Mouse (Mus musculus) thymus, postnatal 14 days (tissue): Measurements from ENCODE around the gene S100a1.
A peak's percentile ranks its signal among the peaks of the same experiment; 100 is the strongest.

Source experiments
- DNase-seq: peaks from one replicate; pipeline ENCODE4 v3.0.0; 2021

Gene S100a1

DNA sequence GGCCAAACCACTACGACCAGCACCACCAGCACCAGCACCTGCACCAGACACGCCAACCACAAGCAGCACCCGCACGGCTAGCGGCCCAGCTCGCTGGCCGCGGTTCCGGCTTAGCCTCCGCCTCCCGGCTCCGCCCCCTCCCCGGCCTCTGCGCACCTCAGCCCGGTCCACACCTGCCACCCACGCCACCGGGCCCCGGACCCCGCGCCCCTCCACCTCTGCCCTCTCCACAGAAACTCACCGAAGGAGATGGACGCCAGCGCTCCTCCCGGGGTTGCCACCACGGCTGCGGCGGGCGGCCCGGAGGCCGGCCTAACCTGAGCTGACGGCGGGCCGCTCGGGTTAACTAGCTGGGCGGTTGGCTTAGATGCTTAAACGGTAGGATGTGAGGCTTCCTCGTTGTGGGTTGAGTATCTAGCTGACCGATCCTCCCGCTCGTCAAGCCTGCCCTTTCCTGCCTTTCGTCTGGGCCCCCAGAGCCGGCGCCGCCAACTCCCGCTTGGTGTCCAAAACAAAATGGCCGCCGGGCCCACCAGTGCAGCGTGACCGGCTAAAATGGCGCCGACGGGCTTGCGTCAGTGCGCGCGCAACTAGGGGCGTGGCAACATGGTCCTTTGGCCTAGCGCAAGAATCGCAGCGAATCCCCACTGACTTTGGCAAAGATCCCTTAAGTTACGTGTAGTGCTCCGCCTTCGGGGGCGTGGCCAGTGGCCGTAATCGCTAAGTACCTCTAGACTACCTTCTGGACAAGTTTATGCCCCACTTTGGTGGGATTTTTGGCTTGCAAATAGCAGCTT is 5.0 kb downstream of the S100a1 start, which contains the start of gene Chtop:
Chtop (minus strand) TSS at position 549 of the 797 bp plus-strand sequence.
- DNase-seq = peak; percentile 100

DNA sequence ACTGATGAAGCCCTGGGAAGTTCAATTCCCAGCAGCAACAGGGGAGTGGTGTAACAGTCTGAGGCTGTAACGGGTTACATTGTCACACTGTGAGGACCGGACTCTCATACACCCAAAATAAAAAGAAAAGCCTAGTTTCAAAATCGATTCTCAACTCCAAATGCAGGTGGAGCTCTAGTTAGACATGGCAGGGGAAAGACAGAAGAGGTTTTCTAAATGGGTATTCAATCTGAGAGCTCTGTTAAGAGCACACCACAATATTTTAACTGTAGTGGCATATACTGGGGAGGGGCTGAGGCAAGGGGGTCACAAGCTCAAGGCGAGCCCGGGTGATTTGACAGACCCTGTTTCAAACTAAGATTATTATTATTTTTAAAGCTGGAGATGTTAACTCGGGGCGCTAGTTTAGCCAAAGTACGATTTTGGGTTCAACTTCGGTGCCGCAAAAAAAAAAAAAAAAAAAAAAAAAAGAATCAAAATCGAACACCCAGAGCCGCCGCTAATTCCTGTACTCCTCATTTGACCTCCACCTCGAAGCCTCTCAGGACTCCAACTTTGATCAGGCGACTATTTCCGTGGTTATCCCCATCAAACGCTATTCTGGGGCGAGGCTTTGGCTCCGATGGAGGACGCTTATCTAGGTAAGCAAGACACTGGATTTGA is 5.8 kb downstream of the S100a1 start:
- DNase-seq = no peak

DNA sequence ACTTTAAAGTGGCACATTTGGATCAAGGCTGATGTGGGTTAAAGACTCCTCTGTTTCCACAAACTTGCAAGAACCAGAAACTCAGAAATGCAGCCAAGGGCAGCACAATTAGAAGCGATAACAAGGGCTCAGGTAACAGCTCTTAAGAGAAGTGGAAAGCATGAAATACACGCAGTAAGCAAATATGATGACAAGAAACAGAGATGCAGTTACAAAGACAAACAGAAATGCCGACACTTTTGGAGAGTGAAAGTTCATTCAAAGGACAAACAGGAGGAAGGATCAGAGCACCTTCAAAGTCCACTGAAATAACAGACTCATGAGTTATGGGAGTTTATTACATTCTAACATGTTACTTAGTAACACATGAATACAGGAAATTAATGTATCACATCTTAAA is 7.8 kb downstream of the S100a1 start:
- DNase-seq = no peak

DNA sequence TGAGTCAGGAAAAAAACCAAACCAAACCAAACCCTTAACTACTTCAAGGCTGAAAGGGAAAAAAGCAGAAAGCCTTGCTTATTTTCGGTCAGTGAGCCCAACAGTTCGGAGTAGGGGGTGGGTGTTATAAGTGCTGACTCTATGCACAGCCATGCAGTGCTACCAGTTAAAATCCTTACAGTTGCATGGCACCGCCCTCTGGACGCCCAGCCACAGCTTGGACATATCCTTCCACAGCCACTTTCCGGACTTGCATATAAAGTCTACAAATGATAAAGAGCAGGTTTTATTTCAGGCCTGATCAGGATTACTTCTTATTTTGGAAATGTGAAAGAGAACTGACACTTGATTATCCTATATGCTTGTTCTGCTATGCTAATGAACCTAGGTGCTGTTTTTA is 9.0 kb downstream of the S100a1 start:
- DNase-seq = no peak

DNA sequence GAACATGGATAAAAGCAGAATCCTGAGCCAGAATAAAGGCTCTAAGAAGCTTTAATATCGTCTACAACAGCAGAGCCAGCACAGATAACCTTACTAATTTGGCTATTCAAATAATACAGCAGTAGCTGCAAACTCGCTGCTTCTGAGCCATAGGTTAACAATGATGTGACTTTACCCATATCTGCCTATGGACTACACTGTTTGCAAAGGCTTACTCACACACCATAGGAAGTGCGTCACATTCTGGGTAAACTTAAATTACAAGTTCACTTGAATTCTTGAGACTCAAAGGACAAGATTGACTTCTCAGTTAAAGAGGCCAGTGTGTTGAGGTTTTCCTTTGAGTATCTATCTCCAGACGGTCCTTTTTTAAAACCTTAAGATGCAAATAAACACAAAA is 10.7 kb downstream of the S100a1 start:
- DNase-seq = no peak

DNA sequence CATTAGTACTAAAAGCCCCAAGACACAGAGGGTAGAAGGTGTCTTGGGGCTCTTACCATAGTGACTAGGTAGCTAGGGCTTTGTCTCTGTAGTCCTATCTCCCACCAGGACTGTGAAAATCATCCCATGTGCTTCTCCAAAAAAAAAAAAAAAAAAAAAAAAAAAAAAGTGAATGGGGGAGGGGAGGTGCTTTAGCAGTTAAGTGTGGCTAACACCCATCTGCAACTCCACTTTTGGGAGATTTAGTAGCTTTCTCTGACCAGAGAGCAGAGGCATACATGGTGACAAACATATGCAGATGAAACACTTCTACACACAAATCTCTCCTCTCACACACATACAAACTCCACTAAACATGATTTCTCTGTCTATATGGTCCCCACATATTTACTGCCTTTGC is 16.6 kb downstream of the S100a1 start:
- DNase-seq = no peak

DNA sequence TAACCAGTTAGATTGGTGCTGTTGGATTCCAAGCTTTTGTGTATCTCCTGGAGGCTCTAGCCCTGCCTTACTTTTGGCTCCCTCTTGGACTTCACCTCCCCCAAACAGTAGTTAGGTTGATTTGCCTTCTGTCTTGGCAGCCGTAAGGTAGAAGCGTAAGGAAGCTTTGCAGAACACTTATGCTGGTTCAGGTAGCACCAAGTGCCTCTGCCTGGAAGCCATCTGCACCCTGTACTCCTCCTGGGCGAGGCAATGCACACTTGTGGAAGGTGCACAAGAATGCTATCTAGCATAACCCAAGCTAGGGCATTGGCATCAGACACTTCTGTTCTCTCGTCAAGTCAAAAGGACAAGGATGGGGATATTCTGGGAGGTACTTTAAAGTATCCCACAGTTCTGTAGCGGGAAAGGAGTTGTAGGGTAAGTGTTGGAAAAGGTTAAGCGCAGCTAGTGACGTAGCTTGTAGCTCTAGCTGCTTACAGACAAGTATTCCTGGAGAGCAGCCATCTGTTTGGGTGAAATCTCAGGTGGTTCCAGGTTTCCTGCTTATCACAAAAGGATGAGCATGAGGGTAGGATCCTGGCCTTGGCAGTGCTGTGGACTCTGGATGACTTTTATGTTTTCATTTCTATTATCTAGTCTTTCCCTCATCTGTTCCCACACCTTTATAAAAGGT is 18.2 kb downstream of the S100a1 start:
- no peak for DNase-seq

DNA sequence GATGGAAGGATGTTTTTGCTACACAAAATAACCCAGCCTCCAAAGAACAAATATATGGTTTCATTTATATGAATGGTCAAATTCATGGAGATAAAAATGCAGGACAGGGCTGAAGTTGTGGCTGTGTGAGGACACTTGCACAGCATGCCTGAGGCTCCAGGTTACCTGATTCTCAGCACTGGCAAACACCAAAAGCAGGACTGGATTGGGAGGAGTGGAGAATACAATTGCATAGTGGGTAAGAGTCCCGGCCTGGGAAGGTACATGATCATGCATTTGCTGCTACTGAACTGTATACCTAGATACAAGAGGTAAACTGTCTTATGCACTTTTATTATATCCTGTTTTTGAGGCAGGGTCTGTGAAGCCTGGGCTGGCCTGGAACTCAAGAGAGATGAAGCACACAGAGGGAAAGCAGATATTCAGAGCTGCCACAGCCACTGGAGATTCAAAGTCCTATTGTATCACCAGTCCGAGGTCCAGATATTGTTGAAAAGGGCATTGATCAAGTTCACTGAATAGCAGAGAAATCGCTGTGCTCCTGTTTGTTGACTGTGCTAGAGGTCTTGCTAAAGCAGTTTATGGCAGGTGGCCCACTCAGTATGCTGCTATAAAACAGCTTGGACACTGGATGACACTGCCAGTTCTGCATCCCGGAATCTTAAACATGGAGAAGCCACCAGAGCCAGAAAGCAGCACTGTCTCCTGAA is 20.2 kb downstream of the S100a1 start:
- no peak for DNase-seq

DNA sequence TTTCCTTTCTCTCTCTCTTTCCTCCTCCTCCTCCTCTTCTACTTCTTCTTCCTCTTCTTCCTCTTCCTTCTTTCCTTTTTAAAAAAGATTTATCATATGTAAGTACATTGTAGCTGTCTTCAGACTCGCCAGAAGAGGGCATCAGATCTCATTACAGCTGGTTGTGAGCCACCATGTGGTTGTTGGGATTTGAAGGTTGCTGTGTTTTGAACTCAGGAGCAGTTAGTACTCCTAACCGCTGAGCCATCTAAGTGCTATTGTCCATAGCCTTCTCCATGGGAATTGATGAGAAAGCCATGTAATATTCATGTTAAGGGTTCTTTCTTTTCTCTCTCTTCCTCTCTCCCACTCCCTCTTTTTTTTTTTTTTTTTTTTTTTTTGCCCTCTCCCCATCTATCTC is 22.8 kb downstream of the S100a1 start:
- DNase-seq = peak; percentile 66

DNA sequence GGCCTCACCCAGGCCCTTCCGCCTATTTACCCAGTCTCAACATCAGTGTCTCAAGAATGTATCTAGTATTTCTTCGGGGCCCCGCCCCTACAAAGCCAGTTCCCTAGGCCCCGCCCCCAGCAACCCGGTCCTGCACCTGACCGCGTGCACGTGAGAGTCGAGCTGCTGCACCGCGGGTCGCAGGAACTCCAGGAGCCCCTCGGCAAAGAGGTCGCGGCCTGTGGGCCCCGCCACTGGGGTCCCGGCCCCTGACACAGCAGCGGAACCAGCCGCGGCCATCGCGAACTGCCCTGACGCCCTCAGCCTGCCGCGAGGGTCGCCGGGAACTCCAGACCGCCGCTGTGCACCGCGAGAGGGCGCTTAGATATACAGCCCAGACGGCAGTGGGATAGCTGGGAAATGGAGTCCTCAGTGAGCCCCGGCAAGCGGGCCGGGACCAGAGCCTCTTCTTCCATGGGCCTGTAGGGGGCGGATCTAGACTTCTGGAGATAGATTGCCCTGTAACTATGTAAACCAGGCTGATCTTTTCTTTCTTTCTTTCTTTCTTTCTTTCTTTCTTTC is 23.4 kb downstream of the S100a1 start, which contains the start of gene Snapin:
Snapin (minus strand) TSS at position 338 of the 561 bp plus-strand sequence.
- peak; percentile 96 for DNase-seq

DNA sequence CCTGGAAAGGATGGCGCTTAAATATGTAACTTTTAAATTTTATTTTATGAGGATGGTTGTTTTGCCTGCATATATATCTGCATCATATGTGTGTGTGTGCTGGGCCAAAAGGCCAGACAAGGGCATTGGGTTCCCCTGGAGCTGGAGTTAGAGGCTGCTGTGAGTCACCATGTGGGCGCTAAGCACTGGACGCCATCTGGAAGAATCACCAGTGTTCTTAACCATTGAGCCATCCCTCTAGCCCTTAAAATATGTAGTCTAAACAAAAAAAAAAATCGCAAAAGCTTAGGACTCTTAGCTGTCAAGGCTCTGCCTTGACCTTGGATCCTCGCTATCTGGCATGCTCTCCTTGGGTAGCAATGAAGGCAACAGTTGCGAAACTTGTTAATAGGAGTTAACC is 25.6 kb downstream of the S100a1 start:
- no peak for DNase-seq

DNA sequence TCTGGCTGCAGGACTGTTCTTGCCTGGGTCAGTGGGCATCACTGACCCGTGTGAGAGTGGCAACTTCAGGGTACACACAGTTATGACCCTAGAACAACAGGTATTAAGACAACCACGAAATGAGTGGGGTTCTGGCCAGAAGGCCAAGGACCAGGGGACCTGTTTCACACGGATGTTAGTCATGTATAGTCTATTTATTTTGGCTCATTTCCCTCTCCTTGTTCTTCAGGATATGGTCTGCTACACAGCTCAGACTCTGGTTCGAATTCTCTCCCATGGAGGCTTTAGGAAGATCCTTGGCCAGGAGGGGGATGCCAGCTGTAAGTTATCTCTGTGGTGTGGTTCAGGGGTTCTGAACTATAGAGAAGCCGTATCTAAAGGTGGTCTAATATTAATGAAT is 27.2 kb downstream of the S100a1 start:
- DNase-seq = no peak

DNA sequence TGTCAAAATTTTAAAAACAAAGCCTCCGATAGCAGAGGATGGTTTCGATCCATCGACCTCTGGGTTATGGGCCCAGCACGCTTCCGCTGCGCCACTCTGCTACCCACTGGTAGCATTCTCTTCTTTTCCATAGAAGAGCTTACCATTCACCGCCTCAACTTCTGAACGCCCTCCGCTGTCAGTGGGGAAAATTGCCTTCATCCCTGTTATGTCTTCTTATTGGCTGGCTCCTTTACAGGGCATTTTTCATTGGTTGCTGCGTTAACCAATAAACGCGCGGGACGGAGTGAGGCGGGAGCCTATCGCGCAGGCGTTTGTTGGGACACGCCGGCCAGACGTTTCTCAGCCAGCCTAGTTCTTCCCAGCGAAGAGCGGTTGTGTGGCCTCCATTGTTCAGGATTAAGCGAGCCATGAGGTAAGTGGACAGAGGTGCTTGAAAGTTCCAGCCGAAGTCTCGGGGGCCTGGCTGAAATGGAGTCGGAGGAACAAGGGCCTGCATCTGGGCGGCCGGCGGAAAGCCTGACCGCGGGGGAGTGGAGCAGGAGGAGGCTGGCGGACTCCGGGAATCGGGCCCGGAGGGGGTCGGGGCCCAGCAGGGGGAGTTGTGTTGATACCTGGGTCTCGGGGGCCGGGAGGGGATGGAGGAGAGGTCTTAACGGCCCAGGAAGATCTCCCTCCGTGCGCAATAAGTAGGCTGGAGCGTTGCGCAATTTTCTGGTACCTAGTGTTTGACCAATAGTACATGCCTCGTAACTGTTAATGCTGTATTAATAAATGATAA is 38.2 kb downstream of the S100a1 start, which contains the start of gene Ilf2:
Ilf2 (plus strand) TSS at position 296 of the 781 bp plus-strand sequence.
- DNase-seq = peak; percentile 94

DNA sequence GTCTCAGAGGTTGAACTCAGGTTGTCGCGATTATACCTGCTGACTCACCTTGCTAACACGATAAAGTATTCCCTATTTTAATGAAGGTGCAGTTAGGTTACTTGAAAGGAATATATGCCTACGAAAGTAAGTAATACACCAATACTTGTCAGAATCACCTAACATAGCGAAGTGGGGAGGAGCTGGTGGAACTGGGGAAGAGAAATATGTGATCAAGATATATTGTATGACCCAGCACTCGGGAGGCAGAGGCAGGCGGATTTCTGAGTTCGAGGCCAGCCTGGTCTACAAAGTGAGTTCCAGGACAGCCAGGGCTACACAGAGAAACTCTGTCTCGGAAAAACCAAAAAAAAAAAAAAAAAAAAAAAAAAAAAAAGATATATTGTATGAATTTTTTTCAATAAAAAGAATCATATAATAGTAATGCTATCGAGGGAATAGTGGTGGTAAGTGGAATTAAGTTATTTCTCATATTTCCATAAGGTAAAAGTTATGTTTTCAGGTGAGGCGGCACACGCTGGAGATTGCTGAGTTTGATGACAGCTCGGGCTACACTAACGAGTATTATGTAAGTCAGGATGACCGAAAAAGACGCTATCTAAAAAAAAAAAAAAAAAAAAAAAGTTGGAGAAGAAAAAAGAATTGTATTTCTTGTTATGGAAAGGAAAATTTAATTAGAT is 38.9 kb downstream of the S100a1 start:
- DNase-seq = no peak

DNA sequence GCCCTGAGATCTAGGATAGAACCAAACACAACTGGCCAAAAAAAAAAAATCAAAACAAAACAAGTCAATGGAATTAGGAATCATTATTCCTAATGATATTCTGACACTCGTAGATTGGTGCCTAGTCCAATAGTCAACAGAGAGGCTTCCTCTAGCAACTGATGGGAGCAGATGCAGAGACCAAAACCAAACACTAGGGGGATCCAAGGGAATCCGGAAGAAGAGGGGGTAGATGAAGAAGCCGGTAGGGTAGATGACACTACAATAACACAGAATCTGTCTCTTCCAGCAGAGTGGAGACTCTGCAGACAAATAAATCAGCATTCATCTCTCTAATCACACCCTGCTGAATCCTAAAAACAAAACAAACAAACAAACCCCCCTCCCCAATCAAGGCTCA is 42.0 kb downstream of the S100a1 start:
- DNase-seq = peak; percentile 84

DNA sequence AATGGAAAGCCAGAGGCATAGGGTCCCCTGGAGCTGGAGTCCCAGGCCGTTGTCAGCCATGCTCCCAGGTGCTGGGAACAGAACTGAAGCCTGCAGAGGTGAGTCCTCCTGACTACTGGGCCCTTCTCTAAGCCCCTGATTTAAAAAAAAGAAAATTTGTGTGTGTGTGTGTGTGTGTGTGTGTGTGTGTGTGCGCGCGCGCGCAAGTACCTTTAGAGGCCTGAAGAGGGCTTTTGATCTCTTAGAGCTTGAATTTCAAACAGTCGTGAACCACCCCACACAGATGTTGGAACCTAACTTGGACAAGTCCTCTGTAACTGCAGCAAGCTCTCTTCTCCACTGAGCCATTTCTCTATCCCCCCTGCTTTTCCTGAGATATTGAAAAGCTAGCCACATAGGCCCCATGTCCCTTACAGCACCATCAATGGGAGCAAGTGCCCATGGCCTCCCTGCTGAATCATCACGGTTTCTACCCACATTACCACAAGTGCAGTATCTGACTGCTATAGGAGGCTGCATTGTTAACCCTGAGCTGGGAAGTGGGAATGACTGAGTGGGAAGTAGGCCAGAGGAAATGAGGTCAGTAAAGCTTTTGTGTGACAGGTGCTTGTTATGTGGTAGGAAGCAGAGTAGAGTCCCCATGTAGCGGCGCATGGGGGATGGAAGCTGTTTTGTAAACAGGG is 46.4 kb downstream of the S100a1 start:
- DNase-seq = no peak

DNA sequence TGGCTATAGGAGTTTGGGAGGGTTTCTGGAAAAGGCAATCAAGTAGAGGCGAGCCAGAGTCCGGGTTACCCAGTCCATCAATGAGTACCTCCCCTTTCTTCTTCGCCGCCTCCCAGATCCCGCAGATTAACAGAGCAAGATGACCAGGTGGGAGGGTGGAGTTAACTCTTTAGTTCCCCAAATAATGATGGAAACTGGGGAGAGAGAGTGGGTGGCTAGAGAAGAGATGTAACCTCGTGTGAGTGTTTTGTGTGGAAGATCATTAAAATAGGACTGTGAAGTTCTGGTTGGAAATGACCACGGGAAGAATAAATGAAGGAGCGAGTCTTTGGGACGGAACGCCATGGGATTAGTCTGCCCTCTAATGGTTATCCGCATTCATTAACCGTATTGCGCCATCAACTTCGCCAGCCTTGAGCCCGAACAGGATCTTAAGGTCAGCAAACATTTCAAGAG is 47.9 kb downstream of the S100a1 start:
- peak; percentile 18 for DNase-seq

DNA sequence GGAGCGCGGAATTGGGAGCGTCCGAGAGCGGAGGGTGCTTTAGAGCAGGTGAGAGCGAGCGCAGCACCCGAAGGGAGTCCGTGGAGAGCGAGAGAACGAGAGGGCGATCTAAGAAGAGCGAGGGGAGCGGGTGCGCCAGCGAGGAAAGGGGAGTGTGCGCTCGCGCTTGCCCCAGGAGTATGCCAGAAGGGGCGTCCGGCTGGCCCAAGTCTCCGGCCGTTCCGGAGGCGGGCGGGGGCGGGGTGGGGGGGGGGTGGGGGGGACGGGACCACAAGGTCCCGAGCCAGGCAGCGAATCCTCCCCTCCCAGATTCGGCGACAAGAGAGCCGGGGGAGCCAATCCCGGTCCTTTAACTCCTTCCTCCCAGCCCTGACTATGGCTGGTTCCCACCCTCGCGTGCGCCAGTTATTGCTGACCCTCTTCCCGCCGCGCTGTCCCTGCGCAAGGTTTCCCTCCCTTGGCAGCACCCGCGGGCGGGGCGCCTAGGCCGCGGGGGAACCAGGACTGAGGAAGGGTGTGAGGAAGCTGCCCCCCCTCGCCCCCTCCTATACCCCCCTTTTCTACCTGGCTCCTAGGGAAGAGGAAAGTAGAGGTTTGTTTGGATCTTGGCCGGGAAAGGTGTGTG is 48.4 kb downstream of the S100a1 start, which contains the start of gene Npr1:
Npr1 (minus strand) TSS at position 181 of the 625 bp plus-strand sequence.
- no peak for DNase-seq

DNA sequence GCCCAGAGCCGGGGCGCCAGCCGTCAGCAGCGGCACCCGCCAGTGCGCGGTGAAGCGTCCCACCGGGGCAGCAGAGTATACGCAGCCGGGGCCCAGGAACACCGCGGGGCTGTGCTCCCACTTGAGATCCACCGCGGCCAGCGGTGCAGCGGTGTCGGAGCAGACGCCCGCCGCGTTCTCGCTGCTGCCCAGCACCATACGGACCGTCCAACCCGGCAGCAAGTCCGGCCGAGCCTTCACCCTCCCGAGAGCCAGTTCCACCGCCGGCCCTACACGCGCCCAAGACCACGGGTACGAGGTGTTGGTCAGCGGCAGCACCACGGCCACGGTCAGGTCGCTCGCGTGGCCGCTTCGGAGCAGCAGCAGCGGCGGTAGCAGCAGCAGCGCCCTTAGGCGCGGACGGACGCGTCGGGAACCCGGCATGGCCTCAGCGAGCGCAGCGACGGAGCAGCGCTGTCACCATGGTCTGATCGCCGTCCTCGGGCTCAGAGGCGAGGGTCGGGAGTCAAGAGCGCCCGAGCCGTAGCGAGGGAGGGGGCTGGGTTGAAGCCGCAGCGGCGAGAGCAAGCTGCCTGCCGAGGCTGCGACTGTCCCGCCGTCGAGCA is 49.0 kb downstream of the S100a1 start:
- DNase-seq = peak; percentile 28
